Mouse (Mus musculus) liver, embryonic 14.5 days (tissue): ENCODE data around the gene Thbd. TPM values are rescaled to one million over a fixed set of nuclear protein-coding genes. Genes with fewer than 3 reads are reported as not detected.

ENCODE experiments used
- ATAC-seq: fragments of 200-750 bp; cut with Nextera tagmentation; 2 replicates; pipeline ENCODE4 v1.8.0; 2017; ENCODE audit warnings: moderate number of reproducible peaks, mild to moderate bottlenecking, moderate library complexity; ENCODE audit not compliant: insufficient read depth
- DNase-seq, 3 experiments: peaks; one replicate each; pipeline ENCODE4 v3.0.0-alpha.2; 2012 to 2013; ENCODE audit warnings: low read depth in 3 of 3, low spot score in 3 of 3
- H3K27ac ChIP-seq: fragments of 300-500 bp; sonication (generic); 2 replicates; pipeline ENCODE4 v1.5.1; 2014; ENCODE audit warnings: moderate library complexity, mild to moderate bottlenecking, control low read depth, inconsistent platforms
- H3K27me3 ChIP-seq: fragments of 300-500 bp; sonication (generic); 2 replicates; pipeline ENCODE4 v1.6.1; 2014; ENCODE audit warnings: mild to moderate bottlenecking, low read length, moderate library complexity; ENCODE audit not compliant: control insufficient read depth, insufficient read depth
- H3K36me3 ChIP-seq: fragments of 300-500 bp; sonication (generic); replicated peaks from 2 replicates; pipeline ENCODE4 v1.6.1; 2014; ENCODE audit warnings: low read depth; ENCODE audit not compliant: control insufficient read depth, insufficient read depth
- H3K4me1 ChIP-seq, 2 experiments: fragments of 200-500 bp in 1 of 2; fragments of 300-500 bp in 1 of 2; sonication (generic) in 1 of 2; replicated peaks; 2 replicates each; pipeline ENCODE4 v1.6.1; 2012 to 2014; ENCODE audit warnings: antibody characterized with exemption in 1 of 2, inconsistent platforms in 1 of 2, low read length in 1 of 2; ENCODE audit not compliant: control insufficient read depth in 2 of 2, insufficient read depth in 2 of 2
- H3K4me2 ChIP-seq: fragments of 300-500 bp; sonication (generic); 2 replicates; pipeline ENCODE4 v1.6.1; 2014; ENCODE audit warnings: low read depth, mild to moderate bottlenecking, control low read depth, moderate library complexity
- H3K4me3 ChIP-seq, 2 experiments: fragments of 200-500 bp in 1 of 2; fragments of 300-500 bp in 1 of 2; sonication (generic) in 1 of 2; 2 replicates each; pipeline ENCODE4 v1.5.1; 2012 to 2014; ENCODE audit warnings: low read depth in 2 of 2, low read length in 2 of 2, mild to moderate bottlenecking in 2 of 2, control low read depth in 1 of 2, inconsistent platforms in 1 of 2, moderate library complexity in 1 of 2; ENCODE audit not compliant: insufficient read depth in 1 of 2
- H3K9ac ChIP-seq: fragments of 300-500 bp; sonication (generic); replicated peaks from 2 replicates; pipeline ENCODE4 v1.6.1; 2014; ENCODE audit warnings: mild to moderate bottlenecking, control low read depth, moderate library complexity
- H3K9me3 ChIP-seq: fragments of 300-500 bp; sonication (generic); 2 replicates; pipeline ENCODE4 v1.6.1; 2016; ENCODE audit warnings: low read length, mixed read lengths; ENCODE audit not compliant: control insufficient read depth
- CTCF ChIP-seq: IDR thresholded peaks from 2 replicates; pipeline ENCODE4 v1.5.1; 2016; ENCODE audit warnings: antibody characterized with exemption, low read depth, control low read depth
- EP300 ChIP-seq: IDR thresholded peaks from 2 replicates; pipeline ENCODE4 v1.6.1; 2016; ENCODE audit warnings: antibody characterized with exemption, low read depth
- WGBS: fragments of 180-500 bp; shearing (Covaris S2); extraction: QIAGEN DNeasy Blood & Tissue Kit; methylation state at CpG from one replicate; pipeline ENCODE4 v1.1.7; 2014; ENCODE audit not compliant: insufficient replicate concordance; 5-methylcytosine and 5-hydroxymethylcytosine counted together
- polyA plus RNA-seq, 2 experiments: library from polyadenylated mRNA; depleted of rRNA in 1 of 2; stranded (reverse) in 1 of 2; unstranded in 1 of 2; fragments of >200 nt; fragmentation: Nextera tagmentation in 1 of 2; extraction: Ambion mirVana in 1 of 2; gene quantifications; 2 replicates each; pipeline versions ENCODE4 v1.2.1 to v1.2.3; 2012 to 2014

Gene Thbd
- polyA plus RNA-seq, 2 experiments, result 0.74 to 0.95 TPM

GRCm38 (mm10) chr2:148436285-148436684 is 28.3 kb upstream of the Thbd start:
- H3K4me3 ChIP-seq, result no peak overlapping the region
- WGBS, result 40% methylated on average over 3 of the region's 3 CpGs
- H3K36me3 ChIP-seq, result no peaks in the 10 kb centered on the region
- H3K9me3 ChIP-seq, result no peaks in the 10 kb centered on the region
- no peak for DNase-seq
- no peak overlapping the region for H3K27ac ChIP-seq
- H3K9ac ChIP-seq, result no peak overlapping the region
- TF ChIP-seq EP300, result no peak
- TF ChIP-seq CTCF, result no peak
- no peaks in the 10 kb centered on the region for H3K4me1 ChIP-seq
- H3K27me3 ChIP-seq, result no peaks in the 10 kb centered on the region
- H3K4me2 ChIP-seq, result no peak overlapping the region
- no peak for ATAC-seq

GRCm38 (mm10) chr2:148432346-148432745 is 24.4 kb upstream of the Thbd start:
- Histone ChIP-seq H3K9ac (no peak overlapping the region), H3K27me3 (no peaks in the 10 kb centered on the region), H3K4me2 (no peak overlapping the region), H3K4me1 (no peaks in the 10 kb centered on the region), H3K9me3 (no peaks in the 10 kb centered on the region), H3K27ac (no peak overlapping the region), H3K36me3 (no peaks in the 10 kb centered on the region), H3K4me3 (no peak overlapping the region)
- DNase-seq, result no peak
- 37% methylated on average over 2 of the region's 2 CpGs for WGBS
- no peak for TF ChIP-seq EP300
- no peak for TF ChIP-seq CTCF
- ATAC-seq, result no peak

- no peak for DNase-seq
- Histone ChIP-seq H3K4me3 (no peak overlapping the region), H3K9ac (no peak overlapping the region), H3K4me2 (no peak overlapping the region), H3K9me3 (no peaks in the 10 kb centered on the region), H3K36me3 (no peaks in the 10 kb centered on the region), H3K4me1 (no peaks in the 10 kb centered on the region), H3K27me3 (no peaks in the 10 kb centered on the region), H3K27ac (no peak overlapping the region)
- TF ChIP-seq CTCF (no peak), EP300 (no peak)
- WGBS, result 43% methylated on average over 4 of the region's 4 CpGs
- ATAC-seq, result no peak
These were observed 23.0 kb upstream of the Thbd start for GRCm38 (mm10) chr2:148430941-148431340.

GRCm38 (mm10) chr2:148429001-148429505 is 21.1 kb upstream of the Thbd start:
- Histone ChIP-seq H3K4me3 (no peak overlapping the region), H3K9me3 (no peaks in the 10 kb centered on the region), H3K4me2 (no peak overlapping the region), H3K27me3 (no peaks in the 10 kb centered on the region), H3K36me3 (no peaks in the 10 kb centered on the region), H3K9ac (no peak overlapping the region), H3K4me1 (no peaks in the 10 kb centered on the region), H3K27ac (no peak overlapping the region)
- ATAC-seq, result no peak
- TF ChIP-seq CTCF (no peak), EP300 (no peak)
- DNase-seq, result no peak

GRCm38 (mm10) chr2:148428523-148428922 is 20.5 kb upstream of the Thbd start:
- ATAC-seq (no peak), DNase-seq (no peak)
- H3K4me1 ChIP-seq, result no peaks in the 10 kb centered on the region
- WGBS, result 52% methylated on average over 3 of the region's 3 CpGs
- H3K27ac ChIP-seq, result no peak overlapping the region
- TF ChIP-seq EP300 (no peak), CTCF (no peak)
- no peak overlapping the region for H3K4me2 ChIP-seq
- H3K9ac ChIP-seq, result no peak overlapping the region
- H3K36me3 ChIP-seq, result no peaks in the 10 kb centered on the region
- no peak overlapping the region for H3K4me3 ChIP-seq
- H3K9me3 ChIP-seq, result no peaks in the 10 kb centered on the region
- H3K27me3 ChIP-seq, result no peaks in the 10 kb centered on the region
